Mouse (Mus musculus) megakaryocyte, embryonic 14.5 days (primary cell): ENCODE data around the gene Fbxl20. TPM values are rescaled to one million over a fixed set of nuclear protein-coding genes. Genes with fewer than 3 reads are reported as not detected.

Experiments used
- H3K27me3 ChIP-seq: replicated peaks from 2 replicates; pipeline ENCODE3; 2012; ENCODE audit warnings: inconsistent platforms
- H3K36me3 ChIP-seq: replicated peaks from 2 replicates; pipeline ENCODE3; 2012; ENCODE audit warnings: low read length, inconsistent platforms, mixed read lengths
- H3K4me1 ChIP-seq: 2 replicates; pipeline ENCODE4 v1.6.1; 2012; ENCODE audit warnings: inconsistent platforms
- H3K4me3 ChIP-seq: replicated peaks from 2 replicates; pipeline ENCODE3; 2012; ENCODE audit warnings: moderate library complexity, mild to moderate bottlenecking, inconsistent platforms
- H3K9me3 ChIP-seq: 2 replicates; pipeline ENCODE4 v1.6.1; 2012; ENCODE audit warnings: inconsistent platforms
- FLI1 ChIP-seq: IDR thresholded peaks from 2 replicates; pipeline ENCODE4 v1.6.1; 2012; ENCODE audit warnings: low read length, inconsistent platforms, mixed read lengths
- GATA1 ChIP-seq: IDR thresholded peaks from 3 replicates; pipeline ENCODE4 v1.6.1; 2012; ENCODE audit warnings: mixed read lengths, low read length, inconsistent platforms, borderline replicate concordance
- polyA plus RNA-seq: library from polyadenylated mRNA; stranded (reverse); fragments of >175 nt; gene quantifications from 2 replicates; pipeline ENCODE4 v1.2.3, GENCODE M21; 2012; ENCODE audit warnings: low replicate concordance; ENCODE audit not compliant: insufficient read depth

Fbxl20 gene
- polyA plus RNA-seq, 1 experiment, result 4.7 TPM

- TF ChIP-seq GATA1 (no peak), FLI1 (no peak)
Observed at GRCm38 (mm10) chr11:98034840-98035239, 115.4 kb downstream of the Fbxl20 start.

GRCm38 (mm10) chr11:98034061-98034460 lies 116.1 kb downstream of the Fbxl20 start:
- peaks cover 42% of the 10 kb centered on the region for H3K27me3 ChIP-seq
- H3K9me3 ChIP-seq, result no peaks in the 10 kb centered on the region
- TF ChIP-seq GATA1 (no peak), FLI1 (no peak)
- no peak overlapping the region for H3K4me3 ChIP-seq
- peaks cover 36% of the 10 kb centered on the region for H3K4me1 ChIP-seq
- peaks cover 24% of the 10 kb centered on the region for H3K36me3 ChIP-seq

More at GRCm38 (mm10) chr11:98034840-98035239, 115.4 kb downstream of the Fbxl20 start:
- H3K4me1 ChIP-seq, result peaks cover 42% of the 10 kb centered on the region
- H3K36me3 ChIP-seq, result peaks cover 16% of the 10 kb centered on the region
- H3K9me3 ChIP-seq, result no peaks in the 10 kb centered on the region
- peaks cover 49% of the 10 kb centered on the region for H3K27me3 ChIP-seq
- H3K4me3 ChIP-seq, result no peak overlapping the region

Other genes starting within 250 kb of the Fbxl20 start
- 1.6 TPM in 1 of 2 replicates, not detected in the other for gene Plxdc1, start 164.0 kb downstream of the Fbxl20 start, polyA plus RNA-seq
- gene Arl5c, start 154.2 kb downstream of the Fbxl20 start, polyA plus RNA-seq, result 9.1 TPM in 1 of 2 replicates, not detected in the other
- gene Cacnb1, start 127.4 kb downstream of the Fbxl20 start, polyA plus RNA-seq, result 1.4 and 2.8 TPM in 2 replicates
- 275 and 2,598 TPM in 2 replicates for gene Rpl19, start 123.7 kb downstream of the Fbxl20 start, polyA plus RNA-seq
- gene Stac2, start 96.9 kb downstream of the Fbxl20 start, polyA plus RNA-seq, result 1.5 TPM in 1 of 2 replicates, not detected in the other
- 6.4 and 8.2 TPM in 2 replicates for gene Med1, start 42.9 kb upstream of the Fbxl20 start, polyA plus RNA-seq
- 5.5 and 6.0 TPM in 2 replicates for gene Cdk12, start 52.7 kb upstream of the Fbxl20 start, polyA plus RNA-seq
- not detected in 2 replicates for gene Neurod2, start 179.2 kb upstream of the Fbxl20 start, polyA plus RNA-seq
- 0.34 TPM in 1 of 2 replicates, not detected in the other for gene Ppp1r1b, start 198.0 kb upstream of the Fbxl20 start, polyA plus RNA-seq
- 23.5 and 70.4 TPM in 2 replicates for gene Stard3, start 208.0 kb upstream of the Fbxl20 start, polyA plus RNA-seq
- gene Tcap, start 233.4 kb upstream of the Fbxl20 start, polyA plus RNA-seq, result 0.82 TPM in 1 of 2 replicates, not detected in the other
- not detected in 2 replicates for gene Pnmt, start 236.0 kb upstream of the Fbxl20 start, polyA plus RNA-seq